Mouse (Mus musculus) adrenal gland, adult 8-10 months (tissue): Measurements from ENCODE around the gene Siah1a. TPM values are rescaled to one million over a fixed set of nuclear protein-coding genes. Genes with fewer than 3 reads are reported as not detected.

Experiments used
- DNase-seq: peaks from one replicate; pipeline ENCODE4 v3.0.0; 2022
- total RNA-seq, 4 experiments: library from RNA; stranded (reverse); gene quantifications; 2 replicates each; pipeline ENCODE4 v1.2.4; 2022

Siah1a gene
- total RNA-seq, 4 experiments from 2014 or later: 17.7 to 23.7 (median 19.7) TPM

DNA sequence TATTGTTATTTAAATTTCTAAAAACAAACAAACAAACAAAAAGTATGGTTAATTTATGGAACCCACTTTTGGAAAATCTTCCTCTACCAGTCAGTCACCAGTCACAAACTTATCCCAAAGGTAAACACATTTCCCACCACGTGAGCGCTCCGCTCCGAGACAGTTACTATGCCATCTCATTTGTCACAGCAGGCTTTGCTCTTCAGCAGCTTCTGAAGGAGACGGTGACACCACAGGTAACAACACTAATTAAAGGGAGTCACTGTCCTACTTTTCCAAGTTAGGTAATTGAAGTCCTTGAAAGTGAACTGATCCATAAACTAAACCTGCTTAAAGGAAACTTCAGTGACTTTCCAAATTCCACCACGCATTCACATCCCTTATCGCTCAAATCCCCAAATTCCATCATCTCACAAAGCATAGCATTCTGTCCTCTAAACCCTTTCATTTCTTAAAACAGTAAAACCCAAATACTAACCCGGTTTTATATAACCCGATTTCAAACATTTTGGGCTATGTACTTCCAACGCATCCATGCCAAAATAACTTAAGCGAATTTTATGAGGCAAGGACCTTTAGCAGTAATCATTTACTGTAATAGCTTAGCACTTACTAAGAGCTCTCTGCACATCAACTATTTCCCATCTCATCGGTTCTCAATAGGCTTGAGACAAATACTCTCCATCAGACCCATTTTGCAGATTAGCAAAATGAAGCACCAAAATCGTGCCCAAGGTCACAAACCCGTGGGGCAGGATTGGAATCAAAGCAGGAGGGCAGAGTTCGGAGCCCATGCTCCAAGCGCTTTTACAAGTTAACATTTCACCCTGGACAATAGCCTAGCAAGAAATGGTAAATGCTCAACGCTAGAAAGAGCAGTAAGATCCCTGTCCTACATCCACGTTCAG is 1.2 kb downstream of the Siah1a start:
- no peak for DNase-seq

DNA sequence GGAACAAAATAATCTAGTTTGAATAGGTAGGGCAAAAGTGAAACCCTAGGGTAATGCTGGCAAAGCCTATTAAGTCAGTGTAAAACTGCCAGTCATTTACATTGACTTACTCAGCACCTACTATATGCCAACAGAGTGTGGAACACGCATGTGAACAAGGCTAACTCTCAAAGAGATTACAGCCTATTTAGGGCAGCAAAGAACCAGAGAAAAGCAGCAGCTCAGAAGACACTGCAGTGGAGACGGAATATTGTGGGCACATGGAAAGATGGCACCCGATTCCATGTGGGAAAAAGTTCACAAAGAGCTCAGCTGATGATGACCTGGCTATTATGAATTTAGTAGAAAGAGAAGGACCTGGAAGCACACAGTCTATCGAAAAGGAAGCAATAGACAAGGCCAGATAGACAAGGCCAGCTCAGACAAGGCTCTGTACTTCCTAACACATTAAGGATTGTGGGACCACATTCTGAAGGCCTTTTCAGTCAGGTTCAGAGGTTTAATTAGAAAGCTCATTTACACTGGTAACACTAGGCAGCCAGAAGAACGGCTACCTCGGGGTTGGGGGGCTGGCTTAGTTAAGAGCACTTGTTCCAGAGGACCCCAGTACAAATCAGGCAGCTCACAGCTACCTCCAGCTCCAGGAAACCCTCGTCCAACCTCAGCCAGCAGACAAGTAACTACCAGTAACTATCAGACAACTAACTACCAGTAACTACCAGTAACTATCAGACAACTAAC is 3.0 kb downstream of the Siah1a start:
- no peak for DNase-seq

DNA sequence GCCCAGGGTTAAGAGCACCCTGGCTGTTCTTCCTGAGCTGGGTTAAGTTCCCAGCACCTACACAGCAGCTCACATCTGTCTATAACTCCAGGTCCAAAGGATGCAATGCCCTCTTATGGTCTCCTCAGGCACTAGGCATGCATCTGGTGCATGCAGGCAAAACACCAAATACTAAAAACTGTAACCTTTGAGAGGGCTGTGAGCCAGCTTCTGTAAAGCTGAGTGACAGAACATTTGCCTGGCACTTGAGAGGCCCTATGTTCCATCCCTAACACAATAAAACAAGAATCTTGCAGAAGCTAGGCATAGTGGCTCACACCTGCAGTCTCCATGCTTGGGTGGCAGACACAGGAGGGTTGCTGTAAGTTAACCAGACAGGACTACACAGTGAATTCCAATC is 4.1 kb downstream of the Siah1a start:
- no peak for DNase-seq

DNA sequence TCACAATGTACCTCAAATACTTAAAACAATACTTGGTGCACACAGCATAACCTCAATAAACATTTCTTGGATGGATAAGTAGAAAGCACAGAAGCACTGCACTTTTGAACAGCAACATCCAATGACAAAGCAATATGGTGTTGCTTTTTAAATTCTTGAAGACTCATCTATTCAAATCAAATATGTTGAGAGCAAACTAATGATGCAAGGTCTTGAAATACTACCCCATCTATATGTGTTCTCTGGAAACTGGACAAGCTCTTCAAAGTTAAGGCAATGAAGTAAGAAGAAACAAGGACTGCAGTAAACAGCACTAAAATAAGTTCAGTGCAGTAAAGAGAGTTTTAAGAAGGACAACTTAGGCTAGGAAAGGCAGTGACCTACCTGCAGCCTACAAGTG is 4.8 kb downstream of the Siah1a start:
- no peak for DNase-seq

DNA sequence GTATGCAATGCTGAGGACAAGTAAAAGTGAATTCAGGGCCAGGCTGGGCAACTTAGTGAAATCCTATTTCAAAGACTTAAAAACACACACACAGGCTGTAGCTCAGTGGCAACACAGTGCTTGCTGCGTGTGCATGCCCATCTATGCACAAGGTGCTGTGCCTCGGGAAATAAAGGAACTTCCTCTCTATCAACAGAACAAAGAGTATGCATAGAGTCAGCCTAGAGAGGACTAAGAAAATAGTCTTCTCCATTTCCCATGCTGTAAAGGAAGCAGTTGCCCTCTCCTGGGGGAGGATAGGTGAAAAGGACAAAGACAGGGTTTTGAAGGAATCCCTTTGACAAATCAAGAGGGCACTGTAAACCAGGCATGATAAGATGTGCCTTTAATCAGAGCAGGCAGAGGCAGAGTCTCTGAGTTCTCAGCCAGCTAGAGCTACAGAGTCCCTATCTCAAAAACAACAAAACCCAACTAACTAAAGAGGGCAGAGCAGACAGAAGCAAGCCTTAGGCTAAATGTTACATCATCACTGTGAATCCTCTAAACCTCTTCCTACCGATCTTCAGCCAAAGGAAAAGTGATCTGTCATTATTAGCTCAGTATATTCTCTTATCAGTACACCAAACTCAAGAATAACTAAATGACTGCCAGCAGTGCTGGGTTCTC is 10.2 kb downstream of the Siah1a start:
- no peak for DNase-seq

DNA sequence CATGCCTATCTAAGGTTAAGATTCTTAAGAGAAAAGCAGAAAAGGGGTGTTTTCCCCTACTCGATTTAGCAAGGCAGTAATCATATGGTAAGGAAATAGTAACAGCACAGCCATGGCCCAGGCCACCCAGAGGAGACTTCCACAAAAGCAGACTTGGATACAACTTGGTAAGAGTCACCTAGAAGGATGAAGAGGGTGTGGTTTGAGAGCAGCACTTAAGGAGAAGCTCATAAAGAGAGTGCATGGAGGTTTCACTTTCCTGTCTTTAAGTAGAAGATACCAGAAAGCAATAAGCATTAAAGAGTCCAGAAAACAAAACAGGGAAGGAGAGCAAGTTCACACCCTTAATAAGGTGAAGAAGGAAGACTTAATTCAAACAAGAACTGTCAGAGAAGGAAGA is 10.8 kb downstream of the Siah1a start:
- DNase-seq: no peak

DNA sequence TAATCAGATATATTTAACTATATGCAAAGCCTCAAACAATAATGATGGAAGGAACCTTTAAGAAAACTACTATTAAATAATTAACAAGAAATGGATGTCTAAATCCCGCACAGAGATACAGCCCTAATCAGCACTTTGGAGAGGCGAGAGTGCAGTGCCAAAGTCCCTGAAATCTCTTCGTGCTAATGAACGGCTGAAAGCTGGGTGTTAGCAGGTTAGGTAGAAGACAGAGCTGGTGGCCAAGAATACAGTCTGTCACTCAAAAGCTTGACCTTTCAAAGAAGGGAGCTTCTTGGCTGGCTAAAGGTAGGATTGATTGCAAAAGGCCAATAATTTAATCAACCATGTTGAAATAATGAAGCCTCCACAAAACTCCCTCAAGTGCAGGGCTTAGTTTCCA is 11.6 kb downstream of the Siah1a start:
- DNase-seq: no peak

DNA sequence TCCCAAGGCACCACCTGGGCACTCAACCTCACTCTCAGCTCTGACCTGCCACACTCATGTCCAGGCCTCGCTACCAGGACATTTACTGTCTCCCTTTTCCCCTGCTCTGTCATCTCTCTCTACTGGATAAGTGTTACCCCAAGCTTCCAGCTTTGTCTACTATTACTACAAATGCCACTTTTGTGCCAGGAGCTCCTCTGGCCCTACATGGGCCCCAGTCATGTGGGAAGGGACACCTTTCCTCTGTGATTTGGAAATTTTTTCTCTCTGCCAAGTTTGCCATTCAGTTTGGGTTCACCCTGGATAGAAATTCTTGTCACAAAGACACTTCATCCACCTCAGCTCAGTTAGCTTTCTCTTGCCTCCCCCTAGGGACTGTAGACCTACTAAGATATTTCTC is 14.9 kb downstream of the Siah1a start:
- DNase-seq: no peak

DNA sequence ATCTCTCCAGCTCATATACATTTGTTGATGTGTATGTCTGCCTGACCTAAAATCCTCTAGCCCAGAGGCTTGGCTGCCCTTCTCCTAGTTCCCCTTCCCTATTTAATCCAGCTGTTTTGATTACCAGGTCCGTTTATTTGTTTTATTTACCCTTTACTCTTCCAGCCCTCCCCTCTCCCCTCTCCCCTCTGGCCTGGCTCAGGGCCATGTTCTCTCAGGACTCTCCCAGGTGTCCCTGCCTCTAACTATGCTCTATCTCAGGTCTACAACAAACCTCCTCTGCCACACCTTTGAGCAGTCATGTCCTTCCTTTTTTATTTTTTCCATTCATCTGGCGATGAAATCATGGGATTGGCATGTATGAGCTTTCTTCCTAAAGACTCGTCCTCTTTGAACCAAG is 15.4 kb downstream of the Siah1a start:
- DNase-seq: no peak

DNA sequence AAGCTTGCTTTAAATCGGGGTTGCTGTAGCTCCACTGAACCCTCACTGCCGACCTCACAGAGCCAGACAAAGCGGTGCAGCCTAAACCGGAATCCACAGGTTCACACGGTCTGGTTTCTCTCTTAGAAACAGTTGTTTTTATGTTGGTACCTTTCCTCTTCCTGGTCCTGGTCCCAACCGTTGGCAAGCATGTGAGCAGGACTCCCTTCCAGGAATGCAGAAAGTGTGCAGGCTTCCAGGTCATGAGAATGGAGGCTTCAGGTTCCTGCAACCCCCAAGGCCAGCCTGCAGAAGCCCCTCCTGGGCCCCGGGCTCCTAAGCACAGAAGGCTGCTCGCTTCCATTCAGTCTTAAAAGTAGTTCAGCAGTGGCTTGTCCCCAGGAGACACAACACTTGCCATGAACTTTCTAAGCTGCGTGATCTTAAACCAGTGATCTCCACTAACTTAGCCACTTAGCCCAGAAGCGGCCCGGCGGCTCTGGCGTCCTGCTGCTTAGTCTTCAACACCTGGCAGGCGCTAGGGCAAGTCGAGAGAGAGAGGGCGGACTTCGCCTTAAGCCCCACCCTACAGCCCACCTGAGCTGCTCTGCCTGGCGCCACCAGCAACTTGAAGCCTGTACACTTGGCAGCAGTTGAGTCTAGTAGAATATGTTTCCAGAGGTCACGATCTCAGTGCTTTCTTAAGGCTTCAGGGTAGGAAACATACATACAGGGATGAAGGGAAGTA is 17.3 kb downstream of the Siah1a start:
- no peak for DNase-seq

DNA sequence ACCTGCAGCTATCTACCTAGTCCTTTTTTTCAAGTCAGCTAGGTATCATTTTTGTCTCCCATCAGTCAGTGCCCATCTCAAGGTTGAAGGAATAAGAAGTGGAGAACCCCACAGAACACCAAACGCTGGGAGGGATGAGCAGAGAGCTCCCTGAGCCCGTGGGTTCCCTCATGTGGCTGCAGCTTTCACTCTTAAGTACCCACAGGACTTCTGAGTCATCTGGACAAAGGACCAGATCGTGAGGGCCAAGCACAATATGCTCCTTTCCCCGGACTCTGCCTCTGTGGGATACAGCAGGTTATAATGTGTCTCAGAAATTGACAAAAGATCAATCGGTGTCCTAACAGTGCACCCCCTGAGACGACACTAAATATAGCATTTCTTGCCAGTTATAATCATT is 18.8 kb downstream of the Siah1a start:
- DNase-seq: no peak

DNA sequence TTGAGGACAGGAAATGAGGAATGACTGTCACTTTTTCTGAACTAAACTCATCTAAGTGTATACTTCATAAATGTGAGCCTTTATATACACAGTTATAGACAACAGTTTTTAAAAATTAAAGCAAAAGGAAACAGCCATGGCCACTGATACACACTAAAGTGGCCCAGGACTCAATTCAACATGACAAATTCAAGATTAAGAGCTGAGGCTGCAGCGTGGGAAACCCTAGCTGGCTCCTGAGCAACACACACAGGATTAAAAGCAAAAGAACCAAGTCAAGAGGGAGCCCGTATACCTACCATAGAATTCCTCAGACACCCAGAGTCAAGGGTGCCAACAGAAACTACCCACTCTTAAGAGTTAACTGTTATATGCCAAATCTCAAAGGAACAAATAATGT is 24.2 kb downstream of the Siah1a start:
- no peak for DNase-seq

DNA sequence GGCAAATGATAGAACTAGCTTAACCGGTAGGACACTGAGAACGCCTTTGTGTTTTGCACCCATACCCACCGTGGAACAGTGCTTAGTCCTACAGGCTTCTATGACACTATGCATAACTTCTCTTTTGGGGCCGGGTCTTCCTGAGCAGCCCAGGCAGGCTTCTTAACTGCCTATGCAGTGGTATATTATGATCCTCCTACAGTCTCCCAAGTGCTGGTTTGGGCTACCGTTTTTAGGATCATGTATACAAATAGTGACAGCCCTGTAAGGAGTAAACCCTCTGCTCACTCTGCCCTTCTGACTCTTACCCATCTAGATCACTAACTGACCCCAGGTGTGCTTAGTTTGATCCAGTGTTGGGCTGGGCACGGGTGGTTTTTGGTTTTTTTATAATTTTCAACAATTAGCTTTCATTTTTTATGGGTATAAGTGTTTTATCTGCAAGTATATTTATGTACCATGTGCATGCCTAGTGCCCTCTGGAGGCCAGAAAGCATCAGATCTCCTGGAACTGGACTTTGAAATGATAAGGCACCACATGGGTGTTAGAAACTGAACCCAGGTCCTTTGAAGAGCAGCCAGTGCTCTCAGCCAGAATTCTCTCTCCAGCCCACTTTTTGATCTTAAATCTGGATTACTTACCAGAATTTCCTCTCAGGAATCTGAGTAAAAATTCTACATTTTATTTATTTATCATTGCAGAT is 24.8 kb downstream of the Siah1a start:
- DNase-seq: no peak

DNA sequence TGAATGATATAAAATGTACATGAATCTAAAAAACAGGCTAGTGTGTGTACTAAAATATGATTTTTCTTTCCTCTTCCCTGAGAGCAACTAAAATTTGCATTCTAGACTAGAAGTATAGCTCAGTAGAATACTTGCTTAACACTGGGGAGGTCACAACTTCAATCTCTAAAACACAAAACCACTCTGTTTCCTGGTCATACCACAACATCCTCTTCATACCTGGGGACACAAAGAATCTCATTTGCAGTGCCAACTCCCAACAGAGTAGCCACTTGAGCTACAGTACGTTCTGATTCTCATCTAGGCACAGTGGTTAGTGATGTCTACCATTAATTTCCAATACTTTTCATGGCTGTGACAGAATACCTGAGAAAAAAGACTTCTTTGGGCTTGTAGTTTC is 26.4 kb downstream of the Siah1a start:
- no peak for DNase-seq

DNA sequence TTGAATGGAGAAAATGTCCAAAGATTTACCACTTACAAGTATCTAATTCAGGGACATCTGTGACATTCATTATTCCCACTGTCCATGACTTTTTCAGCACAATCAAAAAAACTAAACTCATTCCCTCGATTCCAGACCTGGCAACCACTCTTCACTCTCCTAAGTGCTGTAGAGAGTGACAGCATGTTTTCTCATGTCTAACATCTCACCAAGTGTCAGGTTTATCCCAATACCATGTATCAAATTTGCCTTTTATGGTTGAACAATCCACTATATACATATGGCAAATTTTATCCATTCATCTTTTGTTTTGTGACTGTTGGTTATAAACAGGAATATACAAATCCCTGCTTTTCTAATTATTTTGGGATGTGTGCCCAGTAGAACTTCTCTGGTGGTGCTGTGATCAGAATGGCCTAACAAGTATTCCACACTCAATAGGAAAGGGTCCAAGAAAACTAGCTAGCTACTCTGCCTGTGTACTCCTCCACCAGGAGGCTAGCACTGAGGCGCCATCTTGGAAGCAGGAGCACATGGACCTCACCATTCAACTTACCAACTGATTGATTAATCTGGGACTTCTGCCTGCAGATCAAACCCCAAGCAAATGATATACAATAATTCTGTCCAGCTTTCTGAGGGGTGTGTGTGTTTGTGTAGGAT is 27.3 kb downstream of the Siah1a start:
- no peak for DNase-seq

DNA sequence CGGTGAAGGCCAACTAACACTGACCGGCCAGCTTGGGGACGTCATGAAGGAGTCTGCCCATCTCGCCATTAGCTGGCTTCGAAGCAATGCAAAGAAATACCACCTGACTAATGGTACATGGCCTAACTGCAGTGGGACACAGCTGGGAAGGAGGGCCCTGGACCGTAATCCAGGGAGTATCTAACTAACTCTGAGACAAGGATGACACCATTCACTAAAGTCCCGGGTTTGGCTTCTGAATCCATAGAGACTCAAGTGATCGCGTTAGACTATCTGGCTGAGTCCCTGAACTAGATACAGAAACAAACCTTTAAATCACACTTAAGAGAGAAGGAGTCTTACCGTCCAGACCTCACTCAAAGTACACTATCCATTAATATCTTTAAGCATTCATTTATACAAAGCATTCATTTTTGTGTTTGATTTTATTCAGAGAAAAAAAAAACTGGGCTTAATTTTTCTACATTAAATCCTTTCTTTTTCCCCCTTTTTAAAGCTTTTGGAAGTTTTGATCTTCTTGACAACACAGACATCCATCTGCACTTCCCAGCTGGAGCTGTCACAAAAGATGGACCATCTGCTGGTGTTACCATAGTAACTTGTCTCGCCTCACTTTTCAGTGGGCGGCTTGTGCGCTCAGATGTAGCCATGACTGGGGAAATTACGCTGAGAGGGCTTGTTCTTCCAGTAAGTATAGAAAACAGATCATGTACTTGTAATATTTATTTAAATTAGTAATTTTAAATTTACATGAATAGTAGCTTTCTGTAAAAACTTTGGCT is 32.1 kb downstream of the Siah1a start:
- DNase-seq: no peak

DNA sequence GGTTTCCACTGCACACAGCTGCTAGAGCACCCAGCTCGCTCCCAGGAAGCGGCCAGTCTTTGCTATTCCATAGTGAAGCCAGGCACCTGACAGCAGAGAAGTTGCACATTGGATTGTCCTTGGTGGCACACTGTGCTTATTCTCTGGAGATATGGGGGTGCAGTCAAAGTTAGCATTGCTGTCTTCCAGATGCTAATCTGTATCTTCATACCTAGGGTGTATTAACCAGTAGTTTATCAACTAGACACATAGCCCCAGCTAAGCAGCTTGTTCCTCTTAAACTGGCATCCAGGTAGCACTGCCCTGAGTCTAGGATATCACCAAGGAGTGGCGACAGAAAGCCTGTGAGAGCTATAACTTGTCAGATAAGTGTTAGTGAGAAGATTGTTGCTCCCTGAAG is 33.1 kb downstream of the Siah1a start:
- DNase-seq: no peak

DNA sequence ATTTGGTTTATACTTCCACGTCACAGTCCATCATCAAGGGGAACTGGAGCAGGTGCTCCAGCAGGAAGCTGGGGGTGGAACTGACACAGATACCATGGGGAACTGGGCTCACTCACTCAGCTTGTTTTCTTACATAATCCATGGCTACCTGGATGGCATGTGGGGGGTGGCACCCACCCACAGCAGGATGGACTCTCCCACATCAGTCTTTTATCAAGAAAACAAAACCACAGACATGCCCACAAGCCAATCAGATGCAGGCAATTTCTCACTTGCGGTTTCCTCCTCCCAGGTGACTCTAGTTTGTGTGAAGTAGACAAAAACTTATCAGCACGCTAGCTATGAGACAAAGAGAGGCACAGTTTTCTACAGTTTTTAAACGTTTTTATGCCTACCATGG is 37.9 kb downstream of the Siah1a start:
- DNase-seq: no peak

DNA sequence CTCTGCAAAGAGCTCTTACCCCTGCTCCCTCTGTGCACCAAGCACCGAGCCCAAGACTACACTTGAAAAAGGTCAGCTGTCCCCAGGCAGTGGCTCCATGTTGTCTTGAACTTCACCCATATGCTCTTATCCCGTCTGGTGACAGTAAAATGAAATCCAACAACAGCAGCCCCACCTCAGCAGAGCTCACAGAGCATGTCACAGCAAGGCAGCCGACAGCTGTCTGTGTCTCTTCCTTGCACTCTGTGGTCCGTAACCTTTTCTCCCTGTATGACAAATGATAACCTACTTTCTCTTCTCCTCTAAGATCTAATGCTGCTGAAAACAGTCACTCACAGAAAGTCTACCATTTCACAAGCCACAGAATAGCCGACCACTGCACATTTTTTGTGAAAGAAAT is 39.0 kb downstream of the Siah1a start:
- DNase-seq: no peak

DNA sequence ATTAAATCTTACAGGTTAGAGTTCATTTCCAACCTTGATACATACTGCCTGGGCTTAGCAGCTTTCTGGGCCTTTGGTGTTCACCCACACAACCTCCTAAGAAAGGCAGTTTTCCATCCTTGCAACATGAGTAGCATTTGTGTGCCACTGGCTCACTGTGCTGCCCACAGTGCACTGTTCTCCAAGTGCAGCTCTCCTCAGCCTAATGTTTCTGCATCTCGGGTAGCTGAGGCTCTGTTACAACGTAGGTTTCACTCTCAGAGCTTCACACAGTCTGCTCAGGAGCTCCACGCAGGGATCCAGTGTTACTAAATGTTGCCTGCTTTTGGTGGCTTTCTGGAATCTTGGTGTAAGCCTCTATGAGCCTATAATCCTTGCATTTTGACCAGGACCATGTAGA is 40.4 kb downstream of the Siah1a start:
- DNase-seq: no peak

DNA sequence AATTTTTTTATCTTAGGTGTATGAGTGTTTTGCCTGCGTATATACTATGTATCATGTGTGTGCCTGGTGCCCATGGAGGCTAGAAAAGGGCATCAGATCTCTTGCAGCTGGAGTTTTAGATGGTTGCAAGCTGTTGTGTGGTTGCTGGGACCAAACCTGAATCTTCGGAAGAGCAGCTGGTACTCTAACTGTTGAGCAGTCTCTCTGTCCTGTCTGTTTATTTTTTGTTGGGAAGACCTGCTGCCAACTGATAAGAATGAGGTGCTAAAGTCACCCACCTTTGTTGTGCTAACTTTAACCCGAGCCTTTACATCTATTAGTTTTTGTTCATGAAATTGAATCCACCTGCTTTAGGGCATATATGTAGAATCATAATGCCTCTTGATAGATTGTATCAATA is 43.3 kb downstream of the Siah1a start:
- no peak for DNase-seq
